10 mouse cellular contexts compared by ENCODE assay signal in the genomic region with DNA sequence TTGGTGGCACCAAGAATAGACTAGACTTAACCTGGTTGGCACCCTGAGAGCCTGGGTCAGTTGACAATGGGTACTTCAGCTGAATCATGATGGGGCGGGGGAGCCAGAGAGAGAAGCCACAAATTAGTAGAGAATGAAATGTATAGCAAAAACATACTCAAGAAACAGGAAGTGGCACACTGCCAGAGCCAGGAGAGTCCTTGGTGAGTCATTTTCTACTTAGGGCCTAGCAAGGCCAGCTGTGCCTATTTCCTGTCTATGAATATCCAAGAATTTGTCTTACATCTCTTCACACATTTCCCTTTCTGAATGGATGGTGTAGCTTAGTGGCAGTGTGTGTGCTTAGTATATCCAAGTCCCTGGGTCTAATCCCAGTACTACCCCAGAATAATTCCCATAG. TPM values are rescaled to one million over a fixed set of nuclear protein-coding genes. Genes with fewer than 3 reads are reported as not detected.
DNase-seq lines count a peak whose midpoint lies in the region; ATAC-seq lines count a peak whose summit lies in the region.
"Had no signal": no experiment of that assay in that cellular context is flagged by ENCODE, and none has a peak within 500 bp of the region (broad histone marks: within the 10 kb centered on the region; RNA-seq: fewer than 3 reads in every experiment).

No protein-coding gene starts in this region.

- no peak overlapping the region for H3K9ac ChIP-seq in neural tube, embryonic 13.5 days
- no peak overlapping the region for H3K9ac ChIP-seq in intestine, embryonic 14.5 days (ENCODE audit: low read length)
- no peak overlapping the region for H3K9ac ChIP-seq in forebrain, embryonic 15.5 days (replicated peaks)
- H3K9ac ChIP-seq: embryonic facial prominence, embryonic 12.5 days; midbrain, embryonic 12.5 days had no signal

- no peak overlapping the region for H3K4me2 ChIP-seq in neural tube, embryonic 13.5 days
- no peak overlapping the region for H3K4me2 ChIP-seq in intestine, embryonic 14.5 days (ENCODE audit: low read length)
- no peak overlapping the region for H3K4me2 ChIP-seq in forebrain, embryonic 15.5 days (replicated peaks)
- H3K4me2 ChIP-seq: embryonic facial prominence, embryonic 12.5 days; midbrain, embryonic 12.5 days had no signal

- H3K9me3 ChIP-seq in neural tube, embryonic 13.5 days = no peaks in the 10 kb centered on the region
- H3K9me3 ChIP-seq in intestine, embryonic 14.5 days (ENCODE audit: control insufficient read depth, low read length) = no peaks in the 10 kb centered on the region
- H3K9me3 ChIP-seq in forebrain, embryonic 15.5 days = no peaks in the 10 kb centered on the region
- H3K9me3 ChIP-seq: embryonic facial prominence, embryonic 12.5 days; midbrain, embryonic 12.5 days had no signal

- no peak for DNase-seq in neural tube, embryonic 10.5 days (ENCODE audit: extremely low spot score, low spot score)
- DNase-seq in adipocyte (ENCODE audit: low spot score) = peak; percentile 35
- DNase-seq in intestine, embryonic 14.5 days (ENCODE audit: low spot score) = no peak
- peak; percentile 8 for DNase-seq in mesoderm, embryonic 11.5 days (ENCODE audit: low read depth, low spot score)
- DNase-seq in ovary, postnatal 36 days (ENCODE audit: low spot score) = no peak
- DNase-seq in urinary bladder, adult 18-20 months (ENCODE audit: low spot score in 2 of 2) = no peak

- no peaks in the 10 kb centered on the region for H3K27me3 ChIP-seq in neural tube, embryonic 13.5 days
- no peaks in the 10 kb centered on the region for H3K27me3 ChIP-seq in intestine, embryonic 14.5 days (replicated peaks; ENCODE audit: control insufficient read depth, insufficient read depth, low read length)
- H3K27me3 ChIP-seq in forebrain, embryonic 15.5 days = no peaks in the 10 kb centered on the region
- H3K27me3 ChIP-seq: embryonic facial prominence, embryonic 12.5 days; midbrain, embryonic 12.5 days had no signal

- WGBS in neural tube, embryonic 13.5 days = 75% methylated on average over 1 of the region's 1 CpGs
- 84% methylated on average over 1 of the region's 1 CpGs for WGBS in intestine, embryonic 14.5 days
- 82% methylated on average over 1 of the region's 1 CpGs for WGBS in forebrain, embryonic 15.5 days

- H3K36me3 ChIP-seq in neural tube, embryonic 13.5 days = 0 out of 2 replicates have a peak, but pooled peaks cover 3% of the 10 kb centered on the region
- H3K36me3 ChIP-seq in intestine, embryonic 14.5 days (ENCODE audit: control insufficient read depth, insufficient read depth, low read length) = no peaks in the 10 kb centered on the region
- peaks cover 12% of the 10 kb centered on the region for H3K36me3 ChIP-seq in forebrain, embryonic 15.5 days
- H3K36me3 ChIP-seq: embryonic facial prominence, embryonic 12.5 days; midbrain, embryonic 12.5 days had no signal

- no peak overlapping the region for H3K4me3 ChIP-seq in neural tube, embryonic 13.5 days
- H3K4me3 ChIP-seq in intestine, embryonic 14.5 days (ENCODE audit: low read depth, low read length) = no peak overlapping the region
- H3K4me3 ChIP-seq in forebrain, embryonic 15.5 days = no peak overlapping the region
- H3K4me3 ChIP-seq: embryonic facial prominence, embryonic 12.5 days; midbrain, embryonic 12.5 days had no signal

- H3K4me1 ChIP-seq in neural tube, embryonic 13.5 days (replicated peaks) = peaks cover 14% of the 10 kb centered on the region
- H3K4me1 ChIP-seq in intestine, embryonic 14.5 days (replicated peaks; ENCODE audit: control insufficient read depth, insufficient read depth, low read length) = peaks cover 15% of the 10 kb centered on the region
- peaks cover 5% of the 10 kb centered on the region; the same call in 1 of the 2 replicates for H3K4me1 ChIP-seq in forebrain, embryonic 15.5 days
- H3K4me1 ChIP-seq: embryonic facial prominence, embryonic 12.5 days; midbrain, embryonic 12.5 days had no signal

- peak overlapping the region; percentile 38 for H3K27ac ChIP-seq in neural tube, embryonic 13.5 days (replicated peaks)
- peak overlapping the region; percentile 33; the same call in 1 of the 2 replicates for H3K27ac ChIP-seq in intestine, embryonic 14.5 days (ENCODE audit: low read depth)
- no peak overlapping the region for H3K27ac ChIP-seq in forebrain, embryonic 15.5 days (replicated peaks)
- H3K27ac ChIP-seq: embryonic facial prominence, embryonic 12.5 days; midbrain, embryonic 12.5 days had no signal

- no peak for ATAC-seq in neural tube, embryonic 13.5 days (ENCODE audit: low read depth)
- no peak for ATAC-seq in intestine, embryonic 14.5 days (replicated peaks; ENCODE audit: low FRiP score, low TSS enrichment, low read depth)
- ATAC-seq in forebrain, embryonic 15.5 days (replicated peaks) = no peak

RNA-seq across cellular contexts. Expression of a gene that starts 6.8 kb away (rescaled TPM):
- polyA plus RNA-seq in neural tube, embryonic 13.5 days (2015; fragmentation: Nextera tagmentation; extraction: Ambion mirVana) = 127 and 142 TPM in 2 replicates
- 122 and 131 TPM in 2 replicates for polyA plus RNA-seq in intestine, embryonic 14.5 days (2014; fragmentation: Nextera tagmentation; extraction: Ambion mirVana)
- polyA plus RNA-seq in forebrain, embryonic 15.5 days (2015; fragmentation: Nextera tagmentation; extraction: Ambion mirVana) = 171 and 182 TPM in 2 replicates

Comparison
In these comparisons a context has a peak if more than half of its experiments do, and no peak if none do; other contexts are left out.
1. DNase-seq: peak in adipocyte (single experiment) and mesoderm, embryonic 11.5 days (single experiment); none in neural tube, embryonic 10.5 days (single experiment), intestine, embryonic 14.5 days (single experiment), ovary, postnatal 36 days (single experiment) and urinary bladder, adult 18-20 months (0 of 2).